Mouse (Mus musculus) Patski (cell line): ENCODE results near the gene Ints6. TPM values are rescaled to one million over a fixed set of nuclear protein-coding genes. Genes with fewer than 3 reads are reported as not detected.

Experiments
- ATAC-seq: fragments of 100-300 bp; one replicate; pipeline ENCODE4 v1.8.0; 2021
- CTCF ChIA-PET: fragments of 350-600 bp; sonication (Branson Sonifier 250); formaldehyde crosslinking; loops from one replicate; lab custom pipeline; 2022; ENCODE audit warnings: inconsistent platforms; lab: Charles Lee
- POLR2A ChIA-PET: fragments of 350-600 bp; sonication (Branson Sonifier 250); formaldehyde crosslinking; loops from one replicate; lab custom pipeline; 2022; ENCODE audit warnings: antibody characterized with exemption, inconsistent platforms; lab: Charles Lee
- DNase-seq: peaks from one replicate; pipeline ENCODE4 v3.0.0-alpha.2; 2011; ENCODE audit warnings: low read depth, low spot score
- H3K27me3 ChIP-seq: fragments of 371-371 bp; one replicate; pipeline ENCODE4 v1.5.1; 2021
- CTCF ChIP-seq: fragments of 100-300 bp; IDR thresholded peaks from one replicate; pipeline ENCODE4 v1.5.1; 2021
- in situ Hi-C: fragments of 300-500 bp; cut with MboI; formaldehyde crosslinking; loops from 3 replicates; pipeline ENCODE4 v1.11.1; 2018; ENCODE audit warnings: low pct_unique_long_range_greater_than_20kb, mixed read lengths
- polyA plus RNA-seq: library from polyadenylated mRNA; unstranded; gene quantifications from one replicate; pipeline ENCODE4 v1.2.3, GENCODE M21; 2021

The Ints6 gene
- 25.6 TPM for polyA plus RNA-seq

DNA sequence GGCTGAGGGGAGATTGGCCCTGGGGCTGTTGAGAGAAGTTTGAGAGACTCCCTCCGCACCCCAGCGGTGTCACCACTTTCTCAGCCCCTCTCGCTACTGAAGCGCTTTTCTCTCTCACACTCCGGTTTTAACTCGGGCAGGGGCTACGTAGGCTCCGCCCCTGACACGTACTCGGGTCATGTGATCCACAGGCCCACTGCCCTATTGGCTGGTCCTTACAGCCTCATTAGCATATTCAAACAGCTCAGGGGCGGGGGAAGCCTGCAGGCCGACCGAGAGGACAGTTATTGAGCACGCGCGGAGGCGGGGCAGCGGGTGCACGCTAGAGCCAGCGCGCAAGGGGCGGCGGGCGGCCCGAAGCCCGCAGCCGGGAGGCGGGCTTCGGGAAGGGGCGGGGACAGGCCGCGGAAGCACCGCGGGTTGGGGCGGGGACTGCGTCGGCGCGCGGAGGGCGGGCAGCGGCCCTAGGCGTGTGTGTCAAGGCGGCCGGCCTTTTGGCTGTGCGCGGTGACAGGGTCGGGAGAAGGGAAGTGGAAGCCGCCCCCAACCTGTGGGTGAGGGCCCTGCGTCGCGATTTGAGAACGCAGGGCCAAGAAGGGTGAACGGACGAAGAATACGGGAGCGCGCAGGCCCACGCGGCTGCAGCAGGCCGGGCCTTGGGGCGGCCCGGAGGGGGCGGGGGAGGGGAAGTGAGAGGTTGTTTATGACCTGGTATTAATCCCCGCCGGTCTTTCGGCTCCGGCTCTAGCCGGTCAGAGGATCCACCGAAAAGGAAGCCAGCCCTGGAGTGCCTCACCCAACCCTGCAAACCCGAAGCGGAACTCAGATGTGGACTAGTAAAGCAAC is at the start of gene Ints6:
Gene Ints6 (minus strand): TSS at position 134 of the 846 bp plus-strand sequence.
- POLR2A ChIA-PET, result interaction anchor here (0.6 to 0.7 kb wide), 2 partner anchors 415 to 428 kb away, joined by 5 to 7 read pairs; no protein-coding TSS in a partner anchor
- ATAC-seq, result peak; percentile 93
- no peak for TF ChIP-seq CTCF
- H3K27me3 ChIP-seq, result no peaks in the 10 kb centered on the region
- CTCF ChIA-PET, result no interaction called here
- in situ Hi-C loops, result loop anchor here (5.0 kb wide), 1 partner anchor 71 kb away; no protein-coding TSS in a partner anchor
- peak; percentile 96 for DNase-seq

DNA sequence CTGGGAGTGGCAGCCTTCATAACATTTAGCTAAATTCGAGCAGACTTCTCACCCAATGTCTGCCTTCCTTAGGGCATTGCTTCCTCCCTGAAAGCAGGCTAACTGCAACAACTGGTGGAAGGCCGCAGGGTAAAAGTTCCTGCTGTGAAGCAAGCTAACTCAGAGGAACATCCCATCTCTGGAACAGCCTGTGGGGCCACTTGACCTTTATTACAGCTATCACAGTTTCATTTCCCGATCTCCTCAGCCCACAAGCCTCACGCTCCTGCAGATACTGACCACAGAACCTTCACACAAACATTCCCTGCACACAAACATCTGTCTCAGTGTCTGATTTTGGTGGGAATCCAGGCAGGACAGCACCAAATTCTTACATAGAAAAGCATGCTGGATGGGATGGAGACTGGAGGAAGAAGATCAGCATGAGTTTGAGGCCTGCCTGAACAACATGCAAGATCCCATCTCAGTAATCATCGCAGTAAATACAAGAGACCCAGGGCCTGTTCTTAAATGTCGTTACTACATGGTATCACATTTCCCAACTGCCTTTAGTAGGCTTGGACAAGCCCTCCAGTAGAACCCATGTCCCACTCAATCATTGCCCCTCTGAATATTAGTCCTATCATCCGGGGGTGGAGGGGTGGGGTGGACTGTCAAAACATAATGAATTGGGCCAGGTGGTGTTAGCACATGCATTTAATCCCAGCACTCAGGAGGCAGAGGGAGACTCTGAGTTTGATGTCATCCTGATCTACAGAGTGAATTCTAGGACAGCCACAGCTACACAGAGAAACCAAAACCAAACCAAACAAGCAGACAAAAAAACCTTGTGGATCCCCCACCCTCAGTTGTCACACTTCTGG is 47.9 kb upstream of the Ints6 start:
- DNase-seq, result no peak
- no peak for TF ChIP-seq CTCF
- in situ Hi-C loops, result no loop called here
- peaks cover 2% of the 10 kb centered on the region for H3K27me3 ChIP-seq
- CTCF ChIA-PET, result interaction anchor here (1.2 kb wide), 1 partner anchor 11 kb away, joined by 3 read pairs; no protein-coding TSS in a partner anchor
- POLR2A ChIA-PET, result no interaction called here
- ATAC-seq, result no peak

DNA sequence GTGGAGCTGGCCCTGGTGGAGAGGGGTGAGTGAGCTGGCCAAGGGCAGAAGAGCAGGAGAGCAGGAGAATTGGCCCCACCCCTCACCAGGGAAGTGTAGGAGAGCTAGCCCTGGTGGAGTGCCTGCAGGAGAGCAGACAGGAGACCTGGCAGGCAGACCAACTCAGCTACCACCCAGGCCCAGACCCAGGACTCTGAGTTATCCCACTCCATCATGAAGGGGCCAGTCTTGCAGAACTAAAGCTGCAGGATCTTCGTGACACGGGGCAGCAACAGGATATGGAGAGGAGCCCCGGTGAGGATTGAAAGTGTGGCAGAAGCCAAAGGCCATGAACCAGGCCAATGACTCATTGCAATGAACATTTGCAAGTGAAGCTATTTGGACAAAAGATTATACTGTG is 46.0 kb upstream of the Ints6 start:
- CTCF ChIA-PET, result no interaction called here
- peaks cover 6% of the 10 kb centered on the region for H3K27me3 ChIP-seq
- in situ Hi-C loops, result no loop called here
- ATAC-seq (no peak), DNase-seq (peak; percentile 6)
- POLR2A ChIA-PET, result interaction anchor here (0.9 kb wide), 1 partner anchor 18 kb away, joined by 4 read pairs; no protein-coding TSS in a partner anchor
- no peak for TF ChIP-seq CTCF

DNA sequence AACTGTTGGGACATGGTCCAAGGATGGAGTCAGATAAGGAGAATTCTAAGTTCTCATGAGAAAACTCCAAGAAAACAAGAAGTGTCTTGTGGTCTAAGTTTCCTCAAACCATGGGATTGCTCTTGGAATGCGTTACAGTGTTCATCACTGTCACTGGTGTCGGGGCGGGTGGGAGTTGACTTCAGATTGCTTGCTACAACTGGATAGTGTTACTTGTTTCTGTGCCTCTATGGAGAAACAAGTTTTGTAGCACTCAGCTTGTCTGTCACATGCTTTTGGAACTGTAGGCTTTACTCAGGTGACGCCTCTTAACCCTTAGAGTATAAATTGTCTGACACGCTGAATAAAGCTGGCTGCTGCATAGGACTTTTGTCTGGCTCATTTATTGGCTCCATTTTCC is 42.2 kb upstream of the Ints6 start:
- no peak for DNase-seq
- H3K27me3 ChIP-seq, result peaks cover 9% of the 10 kb centered on the region
- ATAC-seq, result no peak
- CTCF ChIA-PET, result no interaction called here
- POLR2A ChIA-PET, result no interaction called here
- no peak for TF ChIP-seq CTCF
- in situ Hi-C loops, result no loop called here

DNA sequence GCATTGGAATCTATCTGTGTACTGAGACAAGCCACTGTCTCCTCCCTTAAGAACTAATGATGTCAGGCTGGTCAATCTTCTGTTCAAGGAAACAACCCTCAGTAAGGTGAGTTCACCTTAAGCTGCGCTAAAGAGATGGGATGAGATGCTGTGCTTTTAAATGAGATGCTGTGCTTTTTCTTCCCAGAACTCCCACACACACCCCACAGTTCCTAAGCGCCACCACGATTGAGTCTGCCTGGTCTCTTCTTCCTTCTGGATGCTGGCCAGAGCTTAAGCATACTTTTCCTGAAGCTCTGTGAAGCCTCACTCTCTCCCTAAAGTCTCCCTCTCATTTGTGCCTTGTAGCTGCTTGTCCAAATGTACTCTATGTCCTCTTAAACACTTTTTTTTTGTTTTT is 39.8 kb upstream of the Ints6 start:
- TF ChIP-seq CTCF, result no peak
- in situ Hi-C loops, result no loop called here
- DNase-seq, result no peak
- CTCF ChIA-PET, result interaction anchor here (0.6 kb wide), 1 partner anchor 139 kb away, joined by 3 read pairs; no protein-coding TSS in a partner anchor
- POLR2A ChIA-PET, result no interaction called here
- ATAC-seq, result no peak
- peaks cover 9% of the 10 kb centered on the region for H3K27me3 ChIP-seq

DNA sequence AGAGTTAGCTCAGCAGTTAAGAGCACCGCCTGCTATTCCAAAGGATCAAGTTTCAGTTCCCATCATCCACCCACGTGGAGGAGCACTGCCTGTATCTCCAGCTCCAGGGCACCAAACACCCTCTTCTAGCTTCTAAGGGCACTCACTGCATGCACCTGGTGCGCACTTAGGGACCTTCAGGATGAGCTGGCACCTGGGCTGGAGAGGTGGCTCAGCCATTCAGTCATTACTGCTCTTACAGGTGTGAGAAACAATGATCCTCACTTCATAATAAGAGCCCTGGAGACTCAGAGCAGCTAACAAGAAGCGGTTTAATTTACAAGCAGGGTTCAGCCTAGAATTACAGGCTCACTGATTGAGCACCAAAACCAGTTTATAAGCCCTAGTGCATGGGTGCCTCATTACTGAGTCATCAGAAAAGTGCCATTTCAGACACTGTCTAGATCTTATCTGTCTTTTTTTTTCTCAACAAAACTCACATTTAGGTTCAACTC is 37.7 kb upstream of the Ints6 start:
- ATAC-seq (no peak), DNase-seq (no peak)
- in situ Hi-C loops, result no loop called here
- peaks cover 5% of the 10 kb centered on the region for H3K27me3 ChIP-seq
- CTCF ChIA-PET, result interaction anchor here (0.7 to 0.8 kb wide), 2 partner anchors 16 to 105 kb away, joined by 3 to 4 read pairs; no protein-coding TSS in a partner anchor
- POLR2A ChIA-PET, result no interaction called here
- TF ChIP-seq CTCF, result no peak

DNA sequence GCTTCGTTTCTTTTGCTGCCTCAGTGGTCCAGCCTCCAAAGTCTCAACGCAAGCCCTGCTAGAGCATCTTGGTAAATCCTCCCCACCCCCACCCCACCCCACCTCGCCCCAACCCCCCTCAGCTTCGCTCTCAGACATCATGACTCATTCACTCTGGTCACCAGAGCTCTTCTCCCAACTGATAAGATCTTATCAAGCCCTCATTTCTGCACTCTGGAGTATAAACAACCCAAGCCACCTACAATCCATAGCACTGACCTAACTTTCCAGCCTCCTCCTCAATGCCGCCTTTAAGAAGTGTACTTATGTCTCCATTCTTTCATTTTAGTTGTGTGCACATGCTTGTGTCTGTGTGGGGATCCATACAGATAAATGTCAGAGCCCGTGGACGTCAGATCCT is 34.8 kb upstream of the Ints6 start:
- no peaks in the 10 kb centered on the region for H3K27me3 ChIP-seq
- no peak for TF ChIP-seq CTCF
- DNase-seq, result no peak
- CTCF ChIA-PET, result no interaction called here
- in situ Hi-C loops, result no loop called here
- no peak for ATAC-seq
- POLR2A ChIA-PET, result interaction anchor here (1.1 kb wide), 1 partner anchor 244 kb away, joined by 4 read pairs; no protein-coding TSS in a partner anchor

DNA sequence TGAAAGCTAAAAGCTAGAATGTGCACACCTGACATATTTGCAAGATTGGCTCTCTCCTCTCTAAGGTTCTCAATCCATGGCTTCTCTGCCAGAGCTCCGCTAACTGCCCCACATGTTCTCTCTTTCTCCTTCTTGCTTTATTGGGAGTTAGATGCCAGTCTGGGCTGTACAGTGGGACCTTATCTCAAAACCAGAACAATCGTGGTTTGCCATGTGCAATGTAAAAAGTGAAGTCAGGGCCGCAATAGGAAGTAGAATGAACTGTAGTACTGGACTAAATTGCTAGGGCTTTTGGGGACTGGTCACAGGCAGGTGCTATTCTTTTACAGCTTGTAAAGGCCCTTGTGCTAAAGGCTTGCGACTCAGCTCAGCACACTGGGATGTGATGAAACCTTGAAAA is 28.3 kb upstream of the Ints6 start:
- CTCF ChIA-PET, result no interaction called here
- no peak for TF ChIP-seq CTCF
- DNase-seq, result no peak
- in situ Hi-C loops, result no loop called here
- POLR2A ChIA-PET, result interaction anchor here (1.2 kb wide), 1 partner anchor 18 kb away, joined by 4 read pairs; no protein-coding TSS in a partner anchor
- ATAC-seq, result no peak
- peaks cover 8% of the 10 kb centered on the region for H3K27me3 ChIP-seq

DNA sequence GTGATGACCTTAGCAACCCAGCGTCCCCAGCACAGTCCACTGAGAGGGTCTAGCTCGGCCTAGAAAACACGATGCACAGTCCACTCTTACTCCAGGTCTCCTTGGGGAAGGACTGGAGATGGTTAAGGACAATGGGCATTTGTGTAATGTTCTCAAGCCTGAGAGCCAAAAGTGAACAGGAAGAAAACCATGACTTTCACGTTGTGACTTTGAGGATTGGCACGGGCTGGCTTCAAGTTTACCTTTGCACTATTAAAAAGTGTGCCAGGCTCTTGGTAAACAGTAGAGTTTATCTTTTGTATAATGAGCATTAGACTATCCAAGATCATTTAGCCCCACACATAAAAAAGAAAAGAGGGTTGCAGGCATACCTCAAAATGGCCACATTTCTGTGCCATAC is 22.0 kb upstream of the Ints6 start:
- no peak for DNase-seq
- no peak for ATAC-seq
- CTCF ChIA-PET, result interaction anchor here (1.1 kb wide), 1 partner anchor 15 kb away, joined by 4 read pairs; no protein-coding TSS in a partner anchor
- peaks cover 8% of the 10 kb centered on the region for H3K27me3 ChIP-seq
- TF ChIP-seq CTCF, result no peak
- POLR2A ChIA-PET, result no interaction called here
- in situ Hi-C loops, result no loop called here
